Mouse (Mus musculus): ENCODE measurements around the gene Plekhh1. TPM values are rescaled to one million over a fixed set of nuclear protein-coding genes. Genes with fewer than 3 reads are reported as not detected.

The Plekhh1 gene
- polyA plus RNA-seq, 1 experiment from 2014 or later = 5.8 TPM

DNA sequence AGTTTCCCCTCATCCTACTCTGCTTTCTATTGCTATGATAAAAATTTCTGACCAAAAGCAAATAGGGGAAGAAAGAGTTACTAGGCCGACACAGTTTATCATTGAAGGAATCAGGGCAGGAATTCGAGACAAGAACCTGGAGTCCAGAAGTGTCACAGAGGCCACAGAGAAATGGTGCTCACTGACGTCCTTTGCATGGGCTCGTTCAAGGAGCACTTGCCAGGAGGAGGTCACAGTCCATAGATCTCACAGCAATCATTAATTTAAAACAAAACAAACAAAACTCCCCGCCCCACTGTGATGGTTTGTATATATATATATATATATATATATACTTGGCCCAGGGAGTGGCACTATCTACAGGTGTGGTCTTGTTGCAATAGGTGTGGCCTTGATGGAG, 76.3 kb downstream of the Plekhh1 start:
- Histone ChIP-seq H3K4me1 (peaks cover 16% of the 10 kb centered on the region; the same call in 1 of the 2 replicates), H3K36me3 (no peaks in the 10 kb centered on the region), H3K4me3 (no peak overlapping the region), H3K9me3 (no peaks in the 10 kb centered on the region), H3K27ac (no peak overlapping the region), H3K27me3 (ENCODE audit: insufficient read depth, poor library complexity, severe bottlenecking) (no peaks in the 10 kb centered on the region)
- no peak for DNase-seq (ENCODE audit: low spot score)
- WGBS = 74% methylated on average over 5 of the region's 5 CpGs

DNA sequence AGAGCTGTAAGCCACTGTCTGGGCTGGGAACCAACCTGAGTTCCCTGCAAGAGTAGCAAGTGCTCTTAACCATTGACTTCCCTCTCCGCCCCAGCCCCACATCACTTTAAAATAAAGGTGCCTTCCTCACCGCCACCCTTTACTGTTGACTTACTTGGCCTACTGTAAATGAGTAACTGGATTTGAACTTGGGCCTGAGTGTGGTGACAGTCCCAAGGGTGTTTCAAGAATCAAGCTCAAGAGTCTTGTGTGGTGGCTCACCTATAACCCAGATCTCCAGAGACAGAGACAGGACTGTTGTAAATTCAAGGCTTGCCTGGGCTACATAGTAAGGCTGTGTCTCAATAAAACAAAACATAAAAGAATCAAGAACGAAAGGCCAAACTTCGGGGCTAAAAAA, 90.0 kb downstream of the Plekhh1 start:
- H3K27me3 ChIP-seq (ENCODE audit: insufficient read depth, poor library complexity, severe bottlenecking) = no peaks in the 10 kb centered on the region
- H3K4me3 ChIP-seq = no peak overlapping the region
- 83% methylated on average over 4 of the region's 4 CpGs for WGBS
- H3K27ac ChIP-seq = no peak overlapping the region
- H3K4me1 ChIP-seq = no peaks in the 10 kb centered on the region
- H3K36me3 ChIP-seq = no peaks in the 10 kb centered on the region
- no peaks in the 10 kb centered on the region for H3K9me3 ChIP-seq
- DNase-seq (ENCODE audit: low spot score) = no peak

DNA sequence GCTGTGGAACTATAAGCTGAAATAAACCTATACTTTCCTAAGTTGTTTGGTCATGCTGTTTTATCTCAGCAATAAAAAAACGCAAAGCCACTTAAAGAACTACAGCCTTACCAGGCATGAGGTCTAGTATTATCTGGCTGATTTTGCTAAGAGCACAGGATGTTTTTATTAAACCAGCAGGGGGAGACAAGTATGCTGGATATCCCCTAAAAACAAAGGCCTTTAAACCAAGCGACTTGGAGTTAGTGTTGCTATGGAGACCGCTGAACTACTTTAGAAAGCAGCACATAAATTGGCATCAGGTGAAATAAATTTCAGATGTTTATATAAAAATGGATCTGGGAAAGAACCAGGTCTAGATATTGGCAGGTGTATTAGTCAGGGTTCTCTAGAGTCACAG, 93.9 kb downstream of the Plekhh1 start:
- no peak for DNase-seq (ENCODE audit: low spot score)

DNA sequence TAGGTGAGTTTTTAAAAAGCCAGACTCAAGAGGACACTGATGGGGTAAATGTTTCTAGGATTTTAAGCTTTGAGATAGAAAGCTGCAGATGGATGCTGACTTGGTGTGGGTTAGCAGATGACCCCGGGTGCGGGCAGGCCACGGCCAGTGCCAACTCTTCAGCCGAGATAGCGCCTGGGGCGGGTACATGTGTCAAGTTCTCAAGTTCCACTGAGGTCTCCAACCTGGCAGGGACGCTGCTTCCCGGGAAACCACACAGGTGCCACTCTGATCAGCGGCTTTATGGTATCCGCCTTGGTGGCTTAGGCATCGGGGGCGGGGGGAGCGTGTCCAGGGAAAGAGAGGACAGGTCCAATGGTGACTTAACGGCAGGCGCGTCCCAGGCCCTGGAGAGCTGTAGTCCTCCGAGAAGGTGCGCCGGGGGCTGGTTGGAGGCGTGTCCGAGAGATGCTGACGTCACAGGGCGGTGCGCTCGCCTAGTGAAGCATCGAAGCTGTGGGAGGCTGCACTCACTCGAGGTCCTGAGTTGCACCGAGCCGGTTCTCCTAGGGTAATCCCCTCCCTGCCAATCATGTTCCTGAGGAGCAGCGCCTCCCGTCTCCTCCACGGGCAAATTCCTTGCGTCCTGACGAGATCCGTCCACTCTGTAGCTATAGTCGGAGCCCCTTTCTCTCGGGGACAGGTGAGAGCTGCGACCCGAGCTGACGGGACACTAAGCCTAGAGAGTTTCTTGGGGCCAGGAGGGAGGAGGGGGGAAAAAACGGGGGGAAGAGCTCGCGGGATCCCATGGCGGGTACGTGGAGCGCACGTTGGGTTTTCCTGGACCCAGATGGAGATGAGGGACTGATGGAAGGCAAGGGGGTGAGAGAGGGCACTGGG, 101.6 kb downstream of the Plekhh1 start, which contains the start of gene Arg2:
Gene Arg2 (plus strand): TSS at position 479 of the 879 bp plus-strand sequence.
- under 1% methylated on average over 47 of the region's 47 CpGs for WGBS
- H3K27ac ChIP-seq = no peak within 1 kb of the TSS
- peaks cover 56% of the 10 kb centered on the region for H3K27me3 ChIP-seq (ENCODE audit: insufficient read depth, poor library complexity, severe bottlenecking)
- H3K36me3 ChIP-seq = no peaks in the 10 kb centered on the region
- DNase-seq (ENCODE audit: low spot score) = peak; percentile 88
- H3K9me3 ChIP-seq = no peaks in the 10 kb centered on the region
- peak within 1 kb of the TSS; percentile 61 for H3K4me3 ChIP-seq
- peaks cover 23% of the 10 kb centered on the region for H3K4me1 ChIP-seq

More for the DNA sequence above, 93.9 kb downstream of the Plekhh1 start:
- no peak overlapping the region for H3K27ac ChIP-seq
- WGBS = 34% methylated on average over 3 of the region's 3 CpGs
- H3K9me3 ChIP-seq = no peaks in the 10 kb centered on the region
- no peaks in the 10 kb centered on the region for H3K27me3 ChIP-seq (ENCODE audit: insufficient read depth, poor library complexity, severe bottlenecking)
- no peaks in the 10 kb centered on the region for H3K4me1 ChIP-seq
- no peak overlapping the region for H3K4me3 ChIP-seq
- H3K36me3 ChIP-seq = no peaks in the 10 kb centered on the region

Other genes with a start within 250 kb of the Plekhh1 start
- 74.7 and 75.6 TPM in 2 replicates for gene Atp6v1d, start 167.5 kb upstream of the Plekhh1 start, polyA plus RNA-seq (2016; fragmentation: Nextera tagmentation; extraction: Ambion mirVana)
- gene Eif2s1, start 167.3 kb upstream of the Plekhh1 start, polyA plus RNA-seq (2016; fragmentation: Nextera tagmentation; extraction: Ambion mirVana) = 230 and 281 TPM in 2 replicates
- gene Plek2, start 122.2 kb upstream of the Plekhh1 start, polyA plus RNA-seq (2016; fragmentation: Nextera tagmentation; extraction: Ambion mirVana) = 7.5 and 7.9 TPM in 2 replicates
- 1.7 and 2.3 TPM in 2 replicates for gene Tmem229b, start 21.5 kb upstream of the Plekhh1 start, polyA plus RNA-seq (2016; fragmentation: Nextera tagmentation; extraction: Ambion mirVana)
- gene Pigh, start 60.5 kb downstream of the Plekhh1 start, polyA plus RNA-seq (2016; fragmentation: Nextera tagmentation; extraction: Ambion mirVana) = 21.9 and 25.4 TPM in 2 replicates
- gene Arg2, start 101.6 kb downstream of the Plekhh1 start, polyA plus RNA-seq (2016; fragmentation: Nextera tagmentation; extraction: Ambion mirVana) = 0.24 and 0.49 TPM in 2 replicates
- gene Vti1b, start 143.5 kb downstream of the Plekhh1 start, polyA plus RNA-seq (2016; fragmentation: Nextera tagmentation; extraction: Ambion mirVana) = 107 and 109 TPM in 2 replicates
- 19.7 and 20.9 TPM in 2 replicates for gene Rdh11, start 163.1 kb downstream of the Plekhh1 start, polyA plus RNA-seq (2016; fragmentation: Nextera tagmentation; extraction: Ambion mirVana)
- gene Rdh12, start 179.8 kb downstream of the Plekhh1 start, polyA plus RNA-seq (2016; fragmentation: Nextera tagmentation; extraction: Ambion mirVana) = 0.47 and 0.58 TPM in 2 replicates

All from heart, embryonic 10.5 days (tissue).